Mouse (Mus musculus) embryonic facial prominence, embryonic 13.5 days (tissue): ENCODE data around the gene Cdh6. TPM values are rescaled to one million over a fixed set of nuclear protein-coding genes. Genes with fewer than 3 reads are reported as not detected.

Experiments
- ATAC-seq: fragments of 200-750 bp; cut with Nextera tagmentation; 2 replicates; pipeline ENCODE4 v1.8.0; 2017; ENCODE audit warnings: low read depth; ENCODE audit not compliant: insufficient number of reproducible peaks, insufficient read depth, low FRiP score, low TSS enrichment
- H3K27ac ChIP-seq: fragments of 300-500 bp; sonication (generic); 2 replicates; pipeline ENCODE4 v1.5.1; 2015; ENCODE audit warnings: moderate library complexity, mild to moderate bottlenecking, inconsistent platforms
- H3K27me3 ChIP-seq: fragments of 300-500 bp; sonication (generic); 2 replicates; pipeline ENCODE4 v1.6.1; 2015; ENCODE audit warnings: mild to moderate bottlenecking, inconsistent platforms
- H3K36me3 ChIP-seq: fragments of 300-500 bp; sonication (generic); 2 replicates; pipeline ENCODE4 v1.6.1; 2015; ENCODE audit warnings: mild to moderate bottlenecking, inconsistent platforms
- H3K4me1 ChIP-seq: fragments of 300-500 bp; sonication (generic); 2 replicates; pipeline ENCODE4 v1.6.1; 2015; ENCODE audit warnings: inconsistent platforms
- H3K4me2 ChIP-seq: fragments of 300-500 bp; sonication (generic); 2 replicates; pipeline ENCODE4 v1.6.1; 2015; ENCODE audit warnings: moderate library complexity, mild to moderate bottlenecking, inconsistent platforms
- H3K4me3 ChIP-seq: fragments of 300-500 bp; sonication (generic); 2 replicates; pipeline ENCODE4 v1.5.1; 2015; ENCODE audit warnings: mild to moderate bottlenecking, inconsistent platforms
- H3K9ac ChIP-seq: fragments of 300-500 bp; sonication (generic); 2 replicates; pipeline ENCODE4 v1.6.1; 2015; ENCODE audit warnings: mild to moderate bottlenecking, inconsistent platforms
- H3K9me3 ChIP-seq: fragments of 300-500 bp; sonication (generic); 2 replicates; pipeline ENCODE4 v1.6.1; 2016; ENCODE audit warnings: inconsistent platforms
- WGBS: fragments of 180-500 bp; shearing (Covaris S2); methylation state at CpG from one replicate; pipeline ENCODE4 v1.1.7; 2015; ENCODE audit warnings: mixed read lengths; 5-methylcytosine and 5-hydroxymethylcytosine counted together
- polyA plus RNA-seq: library from polyadenylated mRNA; unstranded; fragments of >200 nt; fragmentation: Nextera tagmentation; extraction: Ambion mirVana; gene quantifications from 2 replicates; pipeline ENCODE4 v1.2.1, GENCODE M21; 2015

Gene Cdh6
- polyA plus RNA-seq, 1 experiment from 2014 or later = 19.8 TPM

- Histone ChIP-seq H3K4me3 (no peak overlapping the region), H3K9ac (no peak overlapping the region), H3K36me3 (no peaks in the 10 kb centered on the region), H3K27ac (no peak overlapping the region), H3K27me3 (0 out of 2 replicates have a peak, but pooled peaks cover 2% of the 10 kb centered on the region), H3K4me2 (no peak overlapping the region), H3K9me3 (no peaks in the 10 kb centered on the region), H3K4me1 (no peaks in the 10 kb centered on the region)
- 73% methylated on average over 8 of the region's 8 CpGs for WGBS
- ATAC-seq = no peak
These were observed 8.0 kb upstream of the Cdh6 start for GRCm38 (mm10) chr15:13181430-13181829.

DNA sequence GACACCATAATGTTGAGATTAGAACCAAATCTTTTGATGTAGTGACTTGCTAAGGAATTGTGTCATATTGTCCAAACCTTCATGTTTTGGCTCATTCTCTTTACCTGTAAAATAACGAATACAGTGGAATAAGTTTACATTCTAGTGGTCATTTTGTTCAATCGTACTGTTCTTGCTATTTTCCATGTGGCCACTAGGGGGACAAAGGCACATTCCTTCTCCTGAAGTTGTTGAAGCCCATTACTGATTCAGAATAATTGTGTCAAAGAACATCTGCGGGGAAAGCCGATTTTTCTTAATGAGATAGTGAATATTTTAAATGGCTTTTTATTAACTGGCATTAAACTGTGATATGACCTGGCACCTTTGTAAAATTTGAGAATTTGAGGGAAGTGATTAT lies 7.5 kb upstream of the Cdh6 start:
- H3K4me1 ChIP-seq = 0 out of 2 replicates have a peak, but pooled peaks cover under 1% of the 10 kb centered on the region
- no peak overlapping the region for H3K9ac ChIP-seq
- H3K36me3 ChIP-seq = no peaks in the 10 kb centered on the region
- no peak for ATAC-seq
- H3K4me2 ChIP-seq = no peak overlapping the region
- no peak overlapping the region for H3K4me3 ChIP-seq
- 39% methylated on average over 4 of the region's 4 CpGs for WGBS
- H3K27me3 ChIP-seq = peaks cover 3% of the 10 kb centered on the region; the same call in 1 of the 2 replicates
- no peaks in the 10 kb centered on the region for H3K9me3 ChIP-seq
- H3K27ac ChIP-seq = no peak overlapping the region

GRCm38 (mm10) chr15:13175978-13176377 lies 2.5 kb upstream of the Cdh6 start:
- 30% methylated on average over 9 of the region's 9 CpGs for WGBS

GRCm38 (mm10) chr15:13174618-13174980 lies 1.1 kb upstream of the Cdh6 start:
- H3K27me3 ChIP-seq = peaks cover 11% of the 10 kb centered on the region
- peaks cover 18% of the 10 kb centered on the region for H3K4me1 ChIP-seq
- no peak overlapping the region for H3K9ac ChIP-seq
- no peak overlapping the region for H3K27ac ChIP-seq
- no peaks in the 10 kb centered on the region for H3K36me3 ChIP-seq
- H3K9me3 ChIP-seq = no peaks in the 10 kb centered on the region
- peak overlapping the region; percentile 87 for H3K4me2 ChIP-seq
- no peak for ATAC-seq
- WGBS = 4% methylated on average over 6 of the region's 6 CpGs
- peak overlapping the region; percentile 65 for H3K4me3 ChIP-seq

More at GRCm38 (mm10) chr15:13175978-13176377, 2.5 kb upstream of the Cdh6 start:
- H3K9ac ChIP-seq = no peak overlapping the region
- H3K27me3 ChIP-seq = peaks cover 11% of the 10 kb centered on the region
- H3K36me3 ChIP-seq = no peaks in the 10 kb centered on the region
- H3K4me2 ChIP-seq = no peak overlapping the region
- H3K4me1 ChIP-seq = peaks cover 18% of the 10 kb centered on the region
- ATAC-seq = no peak
- H3K4me3 ChIP-seq = no peak overlapping the region
- no peak overlapping the region for H3K27ac ChIP-seq
- no peaks in the 10 kb centered on the region for H3K9me3 ChIP-seq

DNA sequence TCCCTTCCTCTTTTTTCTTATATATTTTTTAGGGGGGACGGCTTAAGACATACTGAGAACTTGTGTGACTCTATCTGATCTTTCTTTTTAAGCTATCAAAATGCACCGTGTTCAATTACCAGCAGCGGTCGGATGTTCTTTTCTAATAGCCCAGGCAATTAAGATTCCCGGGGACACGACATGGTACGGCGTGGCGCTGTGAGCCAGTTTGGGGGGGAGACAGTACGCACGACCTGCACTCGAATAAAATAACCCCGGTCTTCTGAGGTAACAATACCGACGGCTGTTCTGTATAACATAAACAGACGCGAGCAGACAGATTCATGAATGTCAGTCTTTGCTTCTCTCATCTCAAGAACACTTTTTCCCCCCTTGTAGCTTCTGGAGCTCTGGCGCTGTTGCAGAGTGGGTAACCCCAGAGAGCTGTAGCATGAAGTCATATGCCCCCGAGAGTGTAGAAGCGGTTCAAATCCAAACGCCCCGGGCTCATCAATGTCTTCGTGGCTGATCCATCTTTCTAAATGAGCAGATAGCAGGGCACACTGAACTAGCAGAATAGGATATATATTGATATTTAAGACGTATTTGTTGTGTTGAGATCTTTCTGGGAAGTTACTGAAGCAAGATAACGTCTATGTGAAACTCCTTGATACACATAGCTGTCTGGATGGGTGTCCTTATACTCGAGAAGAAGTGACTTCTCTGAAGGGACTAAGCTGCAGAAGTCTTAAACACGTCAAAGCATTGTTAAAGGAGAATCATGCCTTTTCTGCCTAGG lies 554 bp upstream of the Cdh6 start:
- Histone ChIP-seq H3K4me2 (peak overlapping the region; percentile 87), H3K4me3 (peak overlapping the region; percentile 65), H3K27me3 (peaks cover 11% of the 10 kb centered on the region), H3K27ac (peak overlapping the region; percentile 87; the same call in 1 of the 2 replicates), H3K36me3 (no peaks in the 10 kb centered on the region), H3K9me3 (no peaks in the 10 kb centered on the region), H3K4me1 (peaks cover 18% of the 10 kb centered on the region), H3K9ac (peak overlapping the region; percentile 75)
- ATAC-seq = peak; percentile 8; the same call in 1 of the 2 replicates
- WGBS = under 1% methylated on average over 27 of the region's 27 CpGs

GRCm38 (mm10) chr15:13172365-13173070 lies 957 bp downstream of the Cdh6 start:
- H3K4me1 ChIP-seq = peaks cover 18% of the 10 kb centered on the region
- H3K9ac ChIP-seq = peak overlapping the region; percentile 75
- under 1% methylated on average over 26 of the region's 26 CpGs for WGBS
- H3K4me2 ChIP-seq = peak overlapping the region; percentile 87
- H3K9me3 ChIP-seq = no peaks in the 10 kb centered on the region
- peak overlapping the region; percentile 65 for H3K4me3 ChIP-seq
- no peak for ATAC-seq
- H3K36me3 ChIP-seq = no peaks in the 10 kb centered on the region
- peaks cover 11% of the 10 kb centered on the region for H3K27me3 ChIP-seq
- peak overlapping the region; percentile 87 for H3K27ac ChIP-seq

GRCm38 (mm10) chr15:13171486-13172364 lies 1.8 kb downstream of the Cdh6 start:
- Histone ChIP-seq H3K4me3 (peak overlapping the region; percentile 65), H3K9ac (peak overlapping the region; percentile 75), H3K9me3 (no peaks in the 10 kb centered on the region), H3K4me2 (peak overlapping the region; percentile 87), H3K4me1 (peaks cover 20% of the 10 kb centered on the region), H3K27me3 (peaks cover 9% of the 10 kb centered on the region), H3K36me3 (no peaks in the 10 kb centered on the region), H3K27ac (0 out of 2 replicates have a peak overlapping the region, but pooled peaks have one; percentile 87)
- WGBS = 4% methylated on average over 16 of the region's 16 CpGs
- no peak for ATAC-seq

GRCm38 (mm10) chr15:13165094-13165885 lies 8.2 kb downstream of the Cdh6 start:
- H3K27me3 ChIP-seq = no peaks in the 10 kb centered on the region
- no peak overlapping the region for H3K9ac ChIP-seq
- WGBS = 88% methylated on average over 13 of the region's 13 CpGs
- ATAC-seq = no peak
- no peak overlapping the region for H3K27ac ChIP-seq
- H3K36me3 ChIP-seq = no peaks in the 10 kb centered on the region
- no peak overlapping the region for H3K4me2 ChIP-seq
- no peak overlapping the region for H3K4me3 ChIP-seq
- H3K4me1 ChIP-seq = 0 out of 2 replicates have a peak, but pooled peaks cover 2% of the 10 kb centered on the region
- no peaks in the 10 kb centered on the region for H3K9me3 ChIP-seq

- no peak for ATAC-seq
These were observed 17.7 kb downstream of the Cdh6 start for GRCm38 (mm10) chr15:13155820-13156219.

GRCm38 (mm10) chr15:13155418-13155817 lies 18.1 kb downstream of the Cdh6 start:
- H3K4me1 ChIP-seq = no peaks in the 10 kb centered on the region
- H3K9me3 ChIP-seq = no peaks in the 10 kb centered on the region
- H3K4me2 ChIP-seq = no peak overlapping the region
- H3K9ac ChIP-seq = no peak overlapping the region
- no peak overlapping the region for H3K27ac ChIP-seq
- no peak overlapping the region for H3K4me3 ChIP-seq
- H3K27me3 ChIP-seq = no peaks in the 10 kb centered on the region
- 80% methylated on average over 6 of the region's 6 CpGs for WGBS
- no peaks in the 10 kb centered on the region for H3K36me3 ChIP-seq
- ATAC-seq = no peak

More at GRCm38 (mm10) chr15:13155820-13156219, 17.7 kb downstream of the Cdh6 start:
- H3K4me2 ChIP-seq = no peak overlapping the region
- H3K9me3 ChIP-seq = no peaks in the 10 kb centered on the region
- no peak overlapping the region for H3K9ac ChIP-seq
- no peaks in the 10 kb centered on the region for H3K36me3 ChIP-seq
- 96% methylated on average over 5 of the region's 5 CpGs for WGBS
- no peaks in the 10 kb centered on the region for H3K4me1 ChIP-seq
- no peak overlapping the region for H3K27ac ChIP-seq
- H3K27me3 ChIP-seq = no peaks in the 10 kb centered on the region
- no peak overlapping the region for H3K4me3 ChIP-seq
